Mouse (Mus musculus) cerebellum, adult 2 months (tissue): ENCODE measurements around the gene Dyrk4. TPM values are rescaled to one million over a fixed set of nuclear protein-coding genes. Genes with fewer than 3 reads are reported as not detected.

Experiments used
- DNase-seq, 2 experiments: peaks; one replicate each; pipeline ENCODE4 v3.0.0; 2021
- H3K27ac ChIP-seq: fragments of 200-500 bp; 2 replicates; pipeline ENCODE4 v1.5.1; 2012; ENCODE audit warnings: low read length, control low read depth, inconsistent platforms; ENCODE audit not compliant: insufficient read depth
- H3K27me3 ChIP-seq: fragments of 200-500 bp; 2 replicates; pipeline ENCODE4 v1.6.1; 2012; ENCODE audit warnings: inconsistent platforms, mild to moderate bottlenecking, low read length, moderate library complexity; ENCODE audit not compliant: control insufficient read depth, insufficient read depth
- H3K4me1 ChIP-seq: fragments of 200-500 bp; 2 replicates; pipeline ENCODE4 v1.6.1; 2011; ENCODE audit warnings: low read length; ENCODE audit not compliant: control insufficient read depth, insufficient read depth
- H3K4me3 ChIP-seq: fragments of 200-500 bp; replicated peaks from 2 replicates; pipeline ENCODE3; 2011; ENCODE audit warnings: mild to moderate bottlenecking, low read depth, low read length, control low read depth; ENCODE audit not compliant: insufficient read depth
- CTCF ChIP-seq: fragments of 200-500 bp; IDR thresholded peaks from 2 replicates; pipeline ENCODE4 v1.5.1; 2011; ENCODE audit warnings: low read depth, mild to moderate bottlenecking, control low read depth, low read length, moderate library complexity, borderline replicate concordance; ENCODE audit not compliant: insufficient read depth
- POLR2A ChIP-seq: fragments of 200-500 bp; IDR thresholded peaks from 2 replicates; pipeline ENCODE4 v1.6.1; 2011; ENCODE audit warnings: low read length, control low read depth, borderline replicate concordance; ENCODE audit not compliant: insufficient read depth
- WGBS: fragments of 180-500 bp; shearing (Covaris S2); methylation state at CpG from one replicate; pipeline ENCODE4 v1.1.7; 2018; 5-methylcytosine and 5-hydroxymethylcytosine counted together
- polyA plus RNA-seq: library from polyadenylated mRNA; depleted of rRNA; stranded (reverse); fragments of >200 nt; gene quantifications from 2 replicates; pipeline ENCODE4 v1.2.3, GENCODE M21; 2012; rRNA removed

Gene Dyrk4
- 0.10 and 0.23 TPM in 2 replicates for polyA plus RNA-seq

GRCm38 (mm10) chr6:126921111-126921881 is at the start of gene Dyrk4:
TSS of gene Dyrk4 (minus strand) at chr6:126921839.
- Histone ChIP-seq H3K4me3 (no peak within 1 kb of the TSS), H3K27ac (no peak within 1 kb of the TSS), H3K27me3 (no peaks in the 10 kb centered on the region), H3K4me1 (no peaks in the 10 kb centered on the region)
- no peak for TF ChIP-seq POLR2A
- TF ChIP-seq CTCF, result no peak
- 8% methylated on average over 21 of the region's 21 CpGs for WGBS
- DNase-seq, result no peak

- WGBS, result 88% methylated on average over 14 of the region's 14 CpGs
- H3K4me1 ChIP-seq, result no peaks in the 10 kb centered on the region
- no peaks in the 10 kb centered on the region for H3K27me3 ChIP-seq
- H3K4me3 ChIP-seq, result no peak overlapping the region
- DNase-seq, result no peak
- no peak overlapping the region for H3K27ac ChIP-seq
- TF ChIP-seq CTCF (no peak), POLR2A (no peak)
Measured at GRCm38 (mm10) chr6:126966241-126967026, 44.8 kb upstream of the Dyrk4 start.

- H3K27me3 ChIP-seq, result no peaks in the 10 kb centered on the region
- no peak for TF ChIP-seq CTCF
- TF ChIP-seq POLR2A, result no peak
- 62% methylated on average over 9 of the region's 9 CpGs for WGBS
- DNase-seq, result no peak
- no peaks in the 10 kb centered on the region for H3K4me1 ChIP-seq
- H3K4me3 ChIP-seq, result no peak overlapping the region
- no peak overlapping the region for H3K27ac ChIP-seq
Measured at GRCm38 (mm10) chr6:126963426-126963825, 41.8 kb upstream of the Dyrk4 start.

- no peak overlapping the region for H3K27ac ChIP-seq
- 94% methylated on average over 5 of the region's 5 CpGs for WGBS
- no peaks in the 10 kb centered on the region for H3K27me3 ChIP-seq
- no peak overlapping the region for H3K4me3 ChIP-seq
- TF ChIP-seq CTCF, result no peak
- TF ChIP-seq POLR2A, result no peak
- no peaks in the 10 kb centered on the region for H3K4me1 ChIP-seq
- no peak for DNase-seq
Measured at GRCm38 (mm10) chr6:126962709-126963108, 41.1 kb upstream of the Dyrk4 start.

GRCm38 (mm10) chr6:126961371-126962018 is 39.9 kb upstream of the Dyrk4 start:
- Histone ChIP-seq H3K4me3 (no peak overlapping the region), H3K4me1 (no peaks in the 10 kb centered on the region), H3K27ac (no peak overlapping the region), H3K27me3 (no peaks in the 10 kb centered on the region)
- no peak for DNase-seq
- WGBS, result 89% methylated on average over 8 of the region's 8 CpGs
- TF ChIP-seq CTCF (no peak), POLR2A (no peak)

GRCm38 (mm10) chr6:126955734-126956133 is 34.1 kb upstream of the Dyrk4 start:
- WGBS, result 4% methylated on average over 10 of the region's 10 CpGs
- peak; percentile 59 to 72 for DNase-seq
- no peak for TF ChIP-seq POLR2A
- peak; percentile 78 for TF ChIP-seq CTCF

GRCm38 (mm10) chr6:126948336-126948735 is 26.7 kb upstream of the Dyrk4 start:
- H3K4me1 ChIP-seq, result no peaks in the 10 kb centered on the region
- WGBS, result 88% methylated on average over 4 of the region's 4 CpGs
- H3K27me3 ChIP-seq, result no peaks in the 10 kb centered on the region
- TF ChIP-seq CTCF, result peak; percentile 34; the same call in 1 of the 2 replicates
- no peak for TF ChIP-seq POLR2A
- no peak for DNase-seq
- H3K27ac ChIP-seq, result no peak overlapping the region
- no peak overlapping the region for H3K4me3 ChIP-seq

More at GRCm38 (mm10) chr6:126955734-126956133, 34.1 kb upstream of the Dyrk4 start:
- Histone ChIP-seq H3K4me3 (no peak overlapping the region), H3K27ac (no peak overlapping the region), H3K4me1 (no peaks in the 10 kb centered on the region), H3K27me3 (no peaks in the 10 kb centered on the region)
